Mouse (Mus musculus) ES-E14 (cell line): ENCODE results near the gene Dars2.

Experiments
- CHD2 ChIP-seq: IDR thresholded peaks from 2 replicates; pipeline ENCODE4 v1.6.1; 2014; ENCODE audit warnings: mild to moderate bottlenecking, low read depth, low read length, inconsistent platforms
- HCFC1 ChIP-seq: IDR thresholded peaks from 2 replicates; pipeline ENCODE4 v1.6.1; 2012; ENCODE audit warnings: low read length, inconsistent platforms, borderline replicate concordance; ENCODE audit not compliant: insufficient read depth
- MAFK ChIP-seq: IDR thresholded peaks from 2 replicates; pipeline ENCODE4 v1.6.1; 2014; ENCODE audit warnings: mild to moderate bottlenecking, low read depth, low read length, inconsistent platforms; ENCODE audit not compliant: insufficient read depth
- ZC3H11A ChIP-seq: IDR thresholded peaks from 2 replicates; pipeline ENCODE4 v1.6.1; 2012; ENCODE audit warnings: low read depth, mild to moderate bottlenecking, inconsistent platforms, low read length, borderline replicate concordance
- ZNF384 ChIP-seq: IDR thresholded peaks from 2 replicates; pipeline ENCODE4 v1.6.1; 2012; ENCODE audit warnings: low read depth, low read length, inconsistent platforms

DNA sequence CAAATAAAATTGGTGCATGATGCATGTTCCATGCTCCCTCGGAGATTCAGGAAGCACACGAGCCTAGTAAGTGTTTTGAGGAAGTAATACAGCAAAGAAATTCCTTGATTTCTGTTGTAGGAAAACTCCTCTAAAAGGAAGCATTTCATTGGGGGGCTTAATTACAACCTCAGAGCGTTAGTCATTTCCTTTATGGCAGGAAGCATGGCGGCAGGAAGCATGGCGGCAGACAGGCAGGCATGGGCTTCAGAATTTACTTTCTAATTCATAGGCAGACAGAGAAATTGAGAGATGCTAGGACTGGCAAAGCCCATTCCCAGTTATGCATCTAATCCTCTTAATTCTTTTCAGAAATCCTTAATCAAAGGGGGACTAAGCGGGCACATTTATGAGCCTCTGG, 76.6 kb downstream of the Dars2 start:
- TF ChIP-seq ZNF384, result no peak
- no peak for TF ChIP-seq ZC3H11A
- no peak for TF ChIP-seq HCFC1
- no peak for TF ChIP-seq MAFK
- TF ChIP-seq CHD2, result no peak
